Comparison of ENCODE assay signal across 15 mouse cellular contexts in genomic region chr1:70551839-70552238, GRCm38 (mm10).
"Had no signal": no experiment of that assay in that cellular context is flagged by ENCODE, and none has a peak within 500 bp of the region (broad histone marks: within the 10 kb centered on the region; RNA-seq: fewer than 3 reads in every experiment).

No protein-coding gene starts in this region.

- H3K4me1 ChIP-seq: kidney, embryonic 15.5 days; liver, embryonic 13.5 days; neural tube, embryonic 12.5 days; neural tube, embryonic 15.5 days had no signal

- DNase-seq: kidney, adult 11 months; kidney, adult 8-10 months; kidney, postnatal 10 days; kidney, postnatal 36 days; layer of hippocampus, postnatal 36 days; liver, embryonic 13.5 days; lung, adult 2 months; lung, postnatal 14 days; lung, postnatal 4 days; thymus, adult 18-20 months; thymus, postnatal 36 days had no signal

- H3K27me3 ChIP-seq: kidney, embryonic 15.5 days; liver, embryonic 13.5 days; neural tube, embryonic 12.5 days; neural tube, embryonic 15.5 days had no signal

- H3K27ac ChIP-seq: kidney, embryonic 15.5 days; left cerebral cortex, adult 2 months; liver, embryonic 13.5 days; neural tube, embryonic 12.5 days; neural tube, embryonic 15.5 days had no signal

- H3K9me3 ChIP-seq: kidney, embryonic 15.5 days; liver, embryonic 13.5 days; neural tube, embryonic 12.5 days; neural tube, embryonic 15.5 days had no signal

- H3K36me3 ChIP-seq: kidney, embryonic 15.5 days; liver, embryonic 13.5 days; neural tube, embryonic 12.5 days; neural tube, embryonic 15.5 days had no signal

- H3K4me3 ChIP-seq: kidney, embryonic 15.5 days; left cerebral cortex, adult 2 months; liver, embryonic 13.5 days; neural tube, embryonic 12.5 days; neural tube, embryonic 15.5 days had no signal

- H3K4me2 ChIP-seq: kidney, embryonic 15.5 days; liver, embryonic 13.5 days; neural tube, embryonic 12.5 days; neural tube, embryonic 15.5 days had no signal

- H3K9ac ChIP-seq: kidney, embryonic 15.5 days; liver, embryonic 13.5 days; neural tube, embryonic 12.5 days; neural tube, embryonic 15.5 days had no signal
